Mouse (Mus musculus) forebrain, embryonic 14.5 days (tissue): Measurements from ENCODE around the gene Mapkap1. TPM values are rescaled to one million over a fixed set of nuclear protein-coding genes. Genes with fewer than 3 reads are reported as not detected.
"Not testable (repeated sequence)": the region's sequence is repeated elsewhere in the genome, so short reads cannot be mapped to it uniquely, and the experiment has no call there.

Experiments
- ATAC-seq: fragments of 200-750 bp; cut with Nextera tagmentation; 2 replicates; pipeline ENCODE4 v1.8.0; 2017; ENCODE audit warnings: mild to moderate bottlenecking, moderate library complexity
- DNase-seq: peaks from one replicate; pipeline ENCODE4 v3.0.0-alpha.2; 2015; ENCODE audit warnings: low spot score
- H3K27ac ChIP-seq: fragments of 300-500 bp; sonication (generic); 2 replicates; pipeline ENCODE4 v1.5.1; 2014; ENCODE audit warnings: low read depth, mild to moderate bottlenecking, control low read depth, low read length, moderate library complexity
- H3K27me3 ChIP-seq: fragments of 300-500 bp; sonication (generic); replicated peaks from 2 replicates; pipeline ENCODE4 v1.6.1; 2014; ENCODE audit warnings: low read length, control low read depth, mixed read lengths; ENCODE audit not compliant: control insufficient read depth, insufficient read depth
- H3K36me3 ChIP-seq: fragments of 300-500 bp; sonication (generic); 2 replicates; pipeline ENCODE4 v1.6.1; 2014; ENCODE audit warnings: low read length, control low read depth; ENCODE audit not compliant: control insufficient read depth, insufficient read depth
- H3K4me1 ChIP-seq: fragments of 300-500 bp; sonication (generic); 2 replicates; pipeline ENCODE4 v1.6.1; 2014; ENCODE audit warnings: antibody characterized with exemption, low read length, control low read depth; ENCODE audit not compliant: control insufficient read depth, insufficient read depth
- H3K4me2 ChIP-seq: fragments of 300-500 bp; sonication (generic); 2 replicates; pipeline ENCODE4 v1.6.1; 2014; ENCODE audit warnings: mild to moderate bottlenecking, control low read depth, low read length
- H3K4me3 ChIP-seq: fragments of 300-500 bp; sonication (generic); 2 replicates; pipeline ENCODE4 v1.5.1; 2014; ENCODE audit warnings: low read depth, low read length, control low read depth
- H3K9ac ChIP-seq: fragments of 300-500 bp; sonication (generic); 2 replicates; pipeline ENCODE4 v1.6.1; 2014; ENCODE audit warnings: mild to moderate bottlenecking, low read length, control low read depth, moderate library complexity
- H3K9me3 ChIP-seq: fragments of 300-500 bp; sonication (generic); replicated peaks from 2 replicates; pipeline ENCODE4 v1.6.1; 2016; ENCODE audit warnings: low read length, control low read depth, mixed read lengths; ENCODE audit not compliant: control insufficient read depth
- WGBS: fragments of 180-500 bp; shearing (Covaris S2); extraction: QIAGEN DNeasy Blood & Tissue Kit; methylation state at CpG from one replicate; pipeline ENCODE4 v1.1.7; 2014; 5-methylcytosine and 5-hydroxymethylcytosine counted together
- polyA plus RNA-seq: library from polyadenylated mRNA; unstranded; fragments of >200 nt; fragmentation: Nextera tagmentation; extraction: Ambion mirVana; gene quantifications from 2 replicates; pipeline ENCODE4 v1.2.1, GENCODE M21; 2014

Mapkap1 gene
- polyA plus RNA-seq, 1 experiment from 2014 or later: 105 TPM

DNA sequence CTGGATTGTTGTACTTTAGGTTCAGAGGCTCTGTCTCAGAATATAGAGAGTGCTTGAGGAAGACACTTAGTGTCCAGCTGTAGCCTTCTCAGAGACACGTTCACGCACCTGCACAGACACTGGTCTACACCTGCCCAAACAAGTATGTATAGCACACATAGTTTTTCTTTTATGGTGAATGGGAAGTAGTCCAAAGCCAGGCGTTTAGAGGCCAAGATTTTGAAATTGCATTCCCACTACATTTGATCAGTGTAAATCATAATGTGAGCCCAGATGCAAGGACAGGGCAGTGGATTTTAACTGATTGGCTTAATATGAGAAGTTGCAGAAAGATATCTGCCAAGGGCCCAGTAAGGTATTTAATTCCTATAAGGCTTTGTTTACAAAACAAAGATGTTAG, 17.6 kb downstream of the Mapkap1 start:
- Histone ChIP-seq H3K27me3 (no peaks in the 10 kb centered on the region), H3K9ac (no peak overlapping the region), H3K9me3 (no peaks in the 10 kb centered on the region), H3K36me3 (0 out of 2 replicates have a peak, but pooled peaks cover 5% of the 10 kb centered on the region), H3K4me2 (no peak overlapping the region), H3K4me3 (no peak overlapping the region), H3K4me1 (no peaks in the 10 kb centered on the region), H3K27ac (no peak overlapping the region)
- 90% methylated on average over 3 of the region's 3 CpGs for WGBS
- DNase-seq (no peak), ATAC-seq (no peak)

DNA sequence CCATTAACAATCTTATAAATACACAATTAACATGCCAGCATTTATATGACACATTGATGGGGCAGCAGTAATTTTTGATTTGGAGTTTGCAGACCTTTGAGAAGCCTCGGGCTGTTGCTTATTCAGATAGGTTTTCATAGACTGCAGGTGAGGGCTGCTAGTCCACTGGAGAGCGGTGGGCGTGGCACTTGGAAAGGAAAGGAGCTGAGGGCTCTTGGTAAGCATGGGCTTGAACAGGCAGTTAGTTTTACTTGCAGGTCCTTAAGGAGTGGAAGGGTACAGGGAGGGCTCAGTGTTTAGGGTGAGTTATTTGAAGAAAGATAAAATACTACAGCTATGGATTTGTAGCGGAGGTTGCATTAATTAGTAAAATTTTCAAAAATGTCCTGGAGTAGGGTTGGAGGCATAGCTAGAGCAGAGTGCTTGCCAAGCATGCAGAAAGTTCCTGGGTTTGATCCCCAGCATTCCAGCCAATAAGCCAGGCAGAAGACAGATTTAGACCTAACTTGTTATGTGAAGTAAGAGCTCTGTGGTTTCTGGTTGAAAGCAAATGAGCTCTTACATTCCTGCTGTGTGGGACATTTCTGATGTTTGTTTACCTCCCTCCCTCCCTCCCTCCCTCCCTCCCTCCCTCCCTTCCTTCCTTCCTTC, 19.1 kb downstream of the Mapkap1 start:
- no peaks in the 10 kb centered on the region for H3K4me1 ChIP-seq
- no peaks in the 10 kb centered on the region for H3K27me3 ChIP-seq
- DNase-seq: no peak
- H3K27ac ChIP-seq: no peak overlapping the region
- H3K9me3 ChIP-seq: no peaks in the 10 kb centered on the region
- no peak overlapping the region for H3K4me2 ChIP-seq
- ATAC-seq: no peak
- H3K4me3 ChIP-seq: no peak overlapping the region
- 81% methylated on average over 4 of the region's 4 CpGs for WGBS
- no peak overlapping the region for H3K9ac ChIP-seq
- H3K36me3 ChIP-seq: 0 out of 2 replicates have a peak, but pooled peaks cover 3% of the 10 kb centered on the region

DNA sequence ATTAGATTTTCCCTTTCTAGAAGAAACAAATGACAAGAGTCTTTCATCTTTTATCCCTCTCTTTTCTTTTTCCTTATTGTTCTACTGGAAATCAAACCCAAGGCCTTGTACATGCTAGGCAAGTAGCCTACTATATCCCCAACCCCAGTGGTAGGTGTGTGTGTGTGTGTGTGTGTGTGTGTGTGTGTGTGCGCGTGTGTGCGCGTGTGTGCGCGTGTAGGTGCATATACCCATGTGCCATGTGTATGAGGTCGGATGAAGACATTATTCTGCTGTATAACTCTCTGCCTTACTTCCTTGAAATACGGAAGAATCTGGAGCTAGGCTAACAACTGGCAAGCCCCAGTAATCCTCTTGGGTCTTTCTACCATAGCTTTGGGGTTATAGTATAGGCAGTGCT, 24.1 kb downstream of the Mapkap1 start:
- Histone ChIP-seq H3K27ac (no peak overlapping the region), H3K4me2 (no peak overlapping the region), H3K27me3 (no peaks in the 10 kb centered on the region), H3K36me3 (peaks cover 10% of the 10 kb centered on the region; the same call in 1 of the 2 replicates), H3K9ac (no peak overlapping the region), H3K4me1 (no peaks in the 10 kb centered on the region), H3K4me3 (no peak overlapping the region), H3K9me3 (no peaks in the 10 kb centered on the region)
- WGBS: 96% methylated on average over 8 of the region's 8 CpGs
- ATAC-seq (no peak), DNase-seq (no peak)

DNA sequence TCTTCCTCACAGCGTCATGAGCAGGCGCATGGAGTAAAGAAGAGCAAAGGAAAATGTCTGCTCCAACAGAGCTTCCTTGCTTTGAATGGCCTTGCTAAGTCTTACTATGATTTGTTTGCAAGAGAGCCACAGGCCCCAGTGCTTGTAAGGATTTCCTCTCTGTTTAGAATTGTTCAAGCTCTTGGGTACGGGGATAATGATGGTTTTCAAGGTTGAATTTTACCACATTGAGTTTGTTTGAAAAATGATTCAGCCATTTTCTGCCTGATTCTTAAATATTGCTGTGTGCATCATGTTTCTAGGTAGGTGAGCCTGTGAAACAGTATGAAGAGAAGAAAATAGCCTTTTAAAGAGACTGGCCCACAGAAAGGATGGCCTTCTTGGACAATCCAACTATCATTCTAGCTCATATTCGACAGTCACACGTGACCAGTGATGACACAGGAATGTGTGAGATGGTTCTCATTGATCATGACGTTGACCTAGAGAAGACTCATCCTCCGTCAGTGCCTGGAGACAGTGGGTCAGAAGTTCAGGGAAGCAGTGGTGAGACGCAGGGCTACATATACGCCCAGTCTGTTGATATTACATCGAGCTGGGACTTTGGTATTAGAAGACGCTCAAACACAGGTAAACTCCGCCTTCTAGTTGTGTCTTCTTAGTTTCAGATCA, 25.3 kb downstream of the Mapkap1 start:
- no peak overlapping the region for H3K27ac ChIP-seq
- no peaks in the 10 kb centered on the region for H3K4me1 ChIP-seq
- no peaks in the 10 kb centered on the region for H3K9me3 ChIP-seq
- no peaks in the 10 kb centered on the region for H3K27me3 ChIP-seq
- no peak overlapping the region for H3K4me3 ChIP-seq
- no peak overlapping the region for H3K4me2 ChIP-seq
- H3K36me3 ChIP-seq: peaks cover 16% of the 10 kb centered on the region; the same call in 1 of the 2 replicates
- 96% methylated on average over 12 of the region's 12 CpGs for WGBS
- H3K9ac ChIP-seq: no peak overlapping the region
- ATAC-seq: no peak
- DNase-seq: no peak

DNA sequence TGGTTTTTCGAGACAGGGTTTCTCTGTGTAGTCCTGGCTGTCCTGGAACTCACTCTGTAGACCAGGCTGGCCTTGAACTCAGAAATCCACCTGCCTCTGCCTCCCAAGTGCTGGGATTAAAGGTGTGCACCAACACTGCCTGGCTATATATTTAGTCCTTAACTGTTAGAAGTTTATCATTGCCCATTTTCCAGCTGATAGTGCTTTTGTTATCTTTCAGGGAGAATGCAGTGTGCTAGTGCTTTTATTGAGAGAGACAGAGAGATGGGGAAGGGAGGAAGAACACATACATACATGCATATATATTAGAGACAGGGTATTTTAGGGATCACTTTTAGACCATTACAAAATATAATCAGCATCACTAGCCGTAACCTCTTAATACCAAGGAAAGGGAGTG, 26.3 kb downstream of the Mapkap1 start:
- WGBS: 100% methylated on average over 1 of the region's 2 CpGs
- H3K27me3 ChIP-seq: not testable (repeated sequence)
- H3K36me3 ChIP-seq: peaks cover 16% of the 10 kb centered on the region; the same call in 1 of the 2 replicates

DNA sequence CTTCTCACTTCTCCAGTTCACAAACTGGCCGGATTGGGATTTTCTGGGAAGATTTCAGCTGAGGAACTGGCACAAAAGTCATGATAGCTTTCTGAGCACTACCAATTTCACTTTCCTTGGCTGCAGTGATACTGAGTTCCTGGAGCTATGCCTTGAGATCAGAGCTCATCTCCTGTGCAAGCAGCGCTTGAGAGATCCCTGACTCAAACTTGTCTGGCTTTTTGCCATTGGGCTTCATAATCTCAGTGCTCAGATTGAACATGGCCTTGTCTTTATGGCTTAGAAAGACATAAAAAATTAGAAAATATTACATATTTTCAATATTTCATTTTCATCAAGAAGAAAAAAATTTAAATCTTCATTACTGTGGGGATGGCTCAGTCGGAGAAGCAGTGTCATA, 29.8 kb downstream of the Mapkap1 start:
- H3K9me3 ChIP-seq: no peaks in the 10 kb centered on the region
- ATAC-seq (no peak), DNase-seq (no peak)
- H3K27me3 ChIP-seq: no peaks in the 10 kb centered on the region
- H3K4me1 ChIP-seq: no peaks in the 10 kb centered on the region
- 89% methylated on average over 3 of the region's 3 CpGs for WGBS
- no peak overlapping the region for H3K4me2 ChIP-seq
- peaks cover 16% of the 10 kb centered on the region; the same call in 1 of the 2 replicates for H3K36me3 ChIP-seq
- no peak overlapping the region for H3K9ac ChIP-seq
- no peak overlapping the region for H3K4me3 ChIP-seq
- H3K27ac ChIP-seq: no peak overlapping the region

More for the DNA sequence above, 26.3 kb downstream of the Mapkap1 start:
- ATAC-seq, H3K27ac ChIP-seq, H3K9me3 ChIP-seq, H3K4me2 ChIP-seq, H3K4me3 ChIP-seq, H3K4me1 ChIP-seq, H3K9ac ChIP-seq, DNase-seq: not testable (repeated sequence)

DNA sequence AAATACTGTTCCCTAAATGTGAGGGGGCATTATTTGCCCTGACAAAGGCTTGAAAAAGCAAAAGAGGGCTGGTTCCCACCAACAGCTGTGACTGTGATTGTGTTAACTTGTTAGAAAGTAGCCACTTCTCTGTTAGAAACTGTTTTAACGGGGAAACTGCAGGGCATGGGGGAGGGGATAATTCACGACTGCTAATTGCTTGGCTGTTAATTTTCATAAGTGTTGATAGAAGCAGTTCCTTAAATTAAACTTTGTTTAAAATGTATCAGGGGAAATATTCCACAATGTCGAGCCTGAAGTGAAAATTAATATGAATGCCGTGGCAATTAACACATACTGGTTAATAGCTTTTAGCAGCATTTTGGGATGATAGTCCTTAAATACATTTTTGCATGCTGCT, 42.2 kb downstream of the Mapkap1 start:
- H3K27me3 ChIP-seq: no peaks in the 10 kb centered on the region
- 0 out of 2 replicates have a peak, but pooled peaks cover 2% of the 10 kb centered on the region for H3K36me3 ChIP-seq
- H3K9ac ChIP-seq: no peak overlapping the region
- H3K9me3 ChIP-seq: no peaks in the 10 kb centered on the region
- DNase-seq: peak; percentile 31
- WGBS: 42% methylated on average over 4 of the region's 4 CpGs
- no peak overlapping the region for H3K27ac ChIP-seq
- no peak overlapping the region for H3K4me3 ChIP-seq
- H3K4me2 ChIP-seq: no peak overlapping the region
- no peak for ATAC-seq
- H3K4me1 ChIP-seq: peaks cover 9% of the 10 kb centered on the region

DNA sequence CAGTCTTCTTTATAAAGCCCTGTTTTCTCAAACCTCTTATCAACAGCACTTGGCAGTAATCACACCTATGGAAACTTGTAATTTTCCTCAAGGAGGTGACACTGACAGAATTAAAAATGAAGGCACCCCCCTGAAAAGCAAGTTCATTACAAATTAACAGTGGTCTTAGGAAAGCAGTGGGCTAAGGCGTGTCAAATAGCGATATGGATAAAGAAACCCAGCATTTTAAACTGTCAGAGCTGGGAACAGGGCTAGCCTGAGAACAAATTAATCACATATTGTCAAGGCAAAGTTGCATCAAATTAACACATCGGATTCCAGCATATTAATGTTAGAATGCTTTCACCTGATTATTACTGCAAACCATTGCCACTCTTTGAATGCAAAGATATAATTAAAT, 55.9 kb downstream of the Mapkap1 start:
- no peak overlapping the region for H3K4me3 ChIP-seq
- ATAC-seq (no peak), DNase-seq (peak; percentile 37)
- no peak overlapping the region for H3K27ac ChIP-seq
- H3K27me3 ChIP-seq: no peaks in the 10 kb centered on the region
- 0 out of 2 replicates have a peak, but pooled peaks cover 2% of the 10 kb centered on the region for H3K36me3 ChIP-seq
- no peak overlapping the region for H3K9ac ChIP-seq
- 74% methylated on average over 3 of the region's 3 CpGs for WGBS
- H3K4me1 ChIP-seq: no peaks in the 10 kb centered on the region
- H3K9me3 ChIP-seq: no peaks in the 10 kb centered on the region
- no peak overlapping the region for H3K4me2 ChIP-seq

DNA sequence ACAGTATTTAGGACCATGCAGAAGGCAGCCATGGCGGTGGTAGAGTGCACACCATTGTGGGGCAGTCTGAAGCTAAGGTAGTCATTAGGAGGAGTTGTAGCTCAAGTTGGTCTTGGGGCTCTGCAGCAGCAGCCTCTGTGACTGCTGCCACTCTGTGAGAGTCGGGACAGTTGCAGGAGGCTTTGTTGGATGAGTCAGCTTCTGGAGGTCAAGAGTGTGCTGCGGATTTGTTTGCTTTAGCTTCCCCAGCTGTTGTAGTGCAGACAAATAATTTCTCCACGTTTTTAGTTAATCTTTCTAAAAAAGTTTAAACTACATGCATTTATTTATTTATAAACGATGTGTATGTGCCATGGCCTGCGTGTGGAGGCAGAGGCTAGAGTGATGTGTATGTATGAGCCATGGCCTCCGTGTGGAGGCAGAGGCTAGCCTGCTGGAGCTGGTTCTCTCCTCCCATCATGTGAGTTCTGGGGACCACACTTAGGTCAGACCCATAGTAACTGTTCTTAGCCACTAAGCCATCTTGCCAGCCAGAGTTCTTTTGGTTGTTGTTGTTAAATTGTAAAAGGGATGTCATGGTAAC, 62.1 kb downstream of the Mapkap1 start:
- Histone ChIP-seq H3K9ac (no peak overlapping the region), H3K36me3 (no peaks in the 10 kb centered on the region), H3K4me2 (no peak overlapping the region), H3K9me3 (no peaks in the 10 kb centered on the region), H3K27ac (no peak overlapping the region), H3K4me1 (no peaks in the 10 kb centered on the region; the same call in 1 of the 2 replicates), H3K4me3 (no peak overlapping the region), H3K27me3 (no peaks in the 10 kb centered on the region)
- DNase-seq (no peak), ATAC-seq (no peak)
- WGBS: 84% methylated on average over 7 of the region's 7 CpGs
